Mouse (Mus musculus) midbrain, embryonic 13.5 days (tissue): ENCODE data around the gene Sec1. TPM values are rescaled to one million over a fixed set of nuclear protein-coding genes. Genes with fewer than 3 reads are reported as not detected.

ENCODE experiments used
- ATAC-seq: fragments of 200-750 bp; cut with Nextera tagmentation; 2 replicates; pipeline ENCODE4 v1.8.0; 2017; ENCODE audit warnings: mild to moderate bottlenecking, moderate TSS enrichment, moderate library complexity
- H3K27ac ChIP-seq: fragments of 300-500 bp; sonication (generic); 2 replicates; pipeline ENCODE4 v1.5.1; 2015; ENCODE audit warnings: inconsistent platforms, mild to moderate bottlenecking, moderate library complexity
- H3K27me3 ChIP-seq: fragments of 300-500 bp; sonication (generic); 2 replicates; pipeline ENCODE4 v1.6.1; 2015; ENCODE audit warnings: mild to moderate bottlenecking, inconsistent platforms
- H3K36me3 ChIP-seq: fragments of 300-500 bp; sonication (generic); 2 replicates; pipeline ENCODE4 v1.6.1; 2015; ENCODE audit warnings: mild to moderate bottlenecking, inconsistent platforms
- H3K4me1 ChIP-seq: fragments of 300-500 bp; sonication (generic); replicated peaks from 2 replicates; pipeline ENCODE4 v1.6.1; 2015; ENCODE audit warnings: inconsistent platforms
- H3K4me2 ChIP-seq: fragments of 300-500 bp; sonication (generic); replicated peaks from 2 replicates; pipeline ENCODE4 v1.6.1; 2015; ENCODE audit warnings: moderate library complexity, mild to moderate bottlenecking, inconsistent platforms
- H3K4me3 ChIP-seq: fragments of 300-500 bp; sonication (generic); replicated peaks from 2 replicates; pipeline ENCODE4 v1.5.1; 2015; ENCODE audit warnings: mild to moderate bottlenecking, inconsistent platforms
- H3K9ac ChIP-seq: fragments of 300-500 bp; sonication (generic); replicated peaks from 2 replicates; pipeline ENCODE4 v1.6.1; 2015; ENCODE audit warnings: mild to moderate bottlenecking, inconsistent platforms
- H3K9me3 ChIP-seq: fragments of 300-500 bp; sonication (generic); 2 replicates; pipeline ENCODE4 v1.6.1; 2016; ENCODE audit warnings: mild to moderate bottlenecking, inconsistent platforms
- WGBS: fragments of 180-500 bp; shearing (Covaris S2); methylation state at CpG from one replicate; pipeline ENCODE4 v1.1.7; 2015; 5-methylcytosine and 5-hydroxymethylcytosine counted together
- polyA plus RNA-seq: library from polyadenylated mRNA; unstranded; fragments of >200 nt; fragmentation: Nextera tagmentation; extraction: Ambion mirVana; gene quantifications from 2 replicates; pipeline ENCODE4 v1.2.1, GENCODE M21; 2015

Sec1 gene
- polyA plus RNA-seq, 1 experiment from 2014 or later: 0.31 TPM

DNA sequence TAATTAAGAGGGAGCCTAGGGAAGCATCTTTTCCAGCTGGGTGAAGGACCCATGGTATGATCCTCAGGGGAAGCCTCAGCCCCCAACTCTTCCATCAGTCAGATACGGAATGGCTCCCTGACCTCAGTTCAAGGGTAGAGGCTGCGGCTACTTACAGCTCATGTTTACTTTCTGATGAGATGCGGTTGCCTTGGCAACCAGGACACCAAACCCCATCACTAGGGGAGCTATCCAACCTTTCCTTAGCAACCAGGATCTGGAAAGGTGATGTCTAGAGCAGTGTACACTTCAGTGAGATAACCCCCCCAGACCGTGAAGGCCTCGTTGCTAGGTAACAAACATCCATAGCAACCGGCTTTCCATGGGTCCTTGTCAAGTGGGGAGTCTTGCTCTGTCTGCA, 14.8 kb upstream of the Sec1 start:
- Histone ChIP-seq H3K4me3 (no peak overlapping the region; the same call in 1 of the 2 replicates), H3K9me3 (no peaks in the 10 kb centered on the region), H3K27ac (peak overlapping the region; percentile 85), H3K9ac (no peak overlapping the region; the same call in 1 of the 2 replicates), H3K27me3 (no peaks in the 10 kb centered on the region), H3K4me2 (peak overlapping the region; percentile 98), H3K4me1 (peaks cover 70% of the 10 kb centered on the region), H3K36me3 (peaks cover 39% of the 10 kb centered on the region)
- WGBS: 27% methylated on average over 6 of the region's 6 CpGs
- ATAC-seq: peak; percentile 21

DNA sequence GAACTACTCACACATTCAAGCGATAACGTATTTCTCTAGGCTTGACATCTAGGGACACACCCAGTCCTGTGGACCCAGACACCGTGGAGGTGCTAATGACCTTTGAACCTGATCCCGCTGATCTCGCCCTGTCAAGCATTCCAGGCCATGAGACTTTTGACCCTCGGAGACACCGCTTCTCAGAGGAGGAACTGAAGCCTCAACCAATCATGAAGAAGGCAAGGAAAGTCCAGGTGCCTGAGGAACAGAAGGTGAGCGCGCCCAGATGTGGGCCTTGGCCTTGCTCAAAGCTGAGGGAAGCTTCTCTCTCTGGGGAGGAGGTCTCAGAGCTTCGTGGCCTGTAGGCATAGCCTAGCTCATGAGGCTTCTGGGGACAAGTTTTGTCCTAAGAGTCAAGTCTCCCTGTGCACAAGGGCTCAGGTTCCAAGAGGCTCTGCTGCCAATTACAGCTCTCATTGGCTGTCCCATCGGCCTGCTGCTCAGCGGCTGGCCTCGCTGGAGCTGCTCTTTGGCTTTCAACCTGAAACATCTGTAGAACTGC, 14.1 kb upstream of the Sec1 start:
- no peaks in the 10 kb centered on the region for H3K27me3 ChIP-seq
- peaks cover 74% of the 10 kb centered on the region for H3K4me1 ChIP-seq
- no peaks in the 10 kb centered on the region for H3K9me3 ChIP-seq
- ATAC-seq: no peak
- no peak overlapping the region for H3K9ac ChIP-seq
- peak overlapping the region; percentile 98 for H3K4me2 ChIP-seq
- H3K27ac ChIP-seq: peak overlapping the region; percentile 85
- 53% methylated on average over 13 of the region's 13 CpGs for WGBS
- peaks cover 36% of the 10 kb centered on the region for H3K36me3 ChIP-seq
- no peak overlapping the region for H3K4me3 ChIP-seq

DNA sequence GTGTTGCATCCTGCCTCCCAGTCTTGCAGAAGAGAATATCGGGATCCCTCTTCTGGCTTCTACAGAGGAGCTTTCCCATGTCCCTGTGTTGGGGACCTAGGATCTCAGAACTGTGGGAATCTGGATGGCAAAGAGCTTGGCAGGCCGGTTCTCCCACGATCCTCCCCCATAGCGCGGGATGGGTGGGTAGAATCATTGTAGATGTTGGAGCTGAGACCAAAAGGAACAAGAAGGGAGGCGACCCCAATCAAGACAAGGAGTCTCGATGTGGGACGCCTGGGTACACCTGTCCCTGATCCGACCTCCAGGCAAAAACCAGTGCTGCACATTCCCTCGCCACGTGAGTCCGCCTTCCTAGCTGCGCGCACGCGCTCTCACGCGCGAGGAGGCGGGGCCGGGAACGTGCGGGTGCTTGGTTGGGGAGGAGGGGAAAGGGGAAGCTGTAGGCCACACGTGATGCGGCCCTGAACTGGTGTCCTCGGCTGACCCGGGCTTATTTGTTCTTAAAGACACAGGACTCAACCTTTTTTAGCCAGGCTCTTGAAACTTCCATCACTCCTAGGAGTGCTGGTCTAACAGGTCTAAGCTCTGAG, 13.3 kb upstream of the Sec1 start:
- Histone ChIP-seq H3K27ac (peak overlapping the region; percentile 85), H3K36me3 (peaks cover 28% of the 10 kb centered on the region), H3K9me3 (no peaks in the 10 kb centered on the region), H3K4me2 (peak overlapping the region; percentile 98), H3K4me1 (peaks cover 79% of the 10 kb centered on the region), H3K9ac (peak overlapping the region; percentile 80), H3K27me3 (no peaks in the 10 kb centered on the region), H3K4me3 (peak overlapping the region; percentile 57)
- ATAC-seq: no peak
- under 1% methylated on average over 27 of the region's 27 CpGs for WGBS

DNA sequence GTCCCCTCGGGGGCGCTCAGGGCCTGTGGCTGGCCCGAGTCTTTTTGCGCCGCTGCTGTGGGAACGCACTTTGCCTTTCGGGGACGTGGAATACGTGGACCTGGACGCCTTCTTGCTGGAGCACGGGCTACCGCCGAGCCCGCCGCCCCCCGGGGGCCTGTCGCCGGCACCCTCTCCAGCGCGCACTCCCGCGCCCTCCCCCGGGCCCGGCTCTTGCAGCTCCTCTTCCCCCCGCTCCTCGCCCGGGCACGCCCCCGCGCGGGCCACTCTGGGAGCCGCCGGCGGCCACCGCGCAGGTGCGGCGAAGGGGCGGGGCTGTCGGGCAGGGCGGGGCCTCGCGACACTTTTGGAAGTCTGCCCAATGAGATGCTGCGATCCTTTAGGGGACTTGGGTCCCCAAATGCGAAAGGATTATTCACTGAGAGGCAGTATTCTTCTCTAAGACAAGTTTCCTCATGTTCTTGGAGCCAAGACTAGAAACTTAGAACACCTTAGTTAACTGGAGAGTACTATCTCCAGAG, 12.6 kb upstream of the Sec1 start:
- WGBS: under 1% methylated on average over 38 of the region's 45 CpGs
- peak overlapping the region; percentile 80 for H3K9ac ChIP-seq
- H3K36me3 ChIP-seq: peaks cover 21% of the 10 kb centered on the region
- no peaks in the 10 kb centered on the region for H3K27me3 ChIP-seq
- no peak for ATAC-seq
- peak overlapping the region; percentile 98 for H3K4me2 ChIP-seq
- H3K4me1 ChIP-seq: peaks cover 83% of the 10 kb centered on the region
- H3K27ac ChIP-seq: peak overlapping the region; percentile 85; the same call in 1 of the 2 replicates
- H3K4me3 ChIP-seq: peak overlapping the region; percentile 57
- no peaks in the 10 kb centered on the region for H3K9me3 ChIP-seq

DNA sequence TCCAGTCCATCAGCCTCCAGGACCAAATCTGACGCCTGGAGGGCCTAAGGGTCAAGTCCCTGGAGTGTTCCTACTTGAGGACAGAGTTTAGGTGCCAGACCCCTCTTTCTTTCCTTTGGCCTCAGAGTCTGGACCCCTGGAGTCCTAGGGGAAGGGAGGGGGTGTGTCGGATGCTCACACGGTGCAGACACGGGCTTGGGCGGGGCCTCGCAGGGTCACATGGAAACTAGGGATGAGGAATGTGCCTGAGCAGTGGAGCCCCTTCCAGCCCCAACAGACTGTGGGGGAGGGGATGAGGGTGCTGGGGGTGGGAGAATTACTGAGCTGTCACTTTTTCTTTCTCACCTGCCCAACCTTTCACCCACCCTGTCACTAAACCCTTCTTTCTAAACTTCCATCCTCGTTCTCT, 11.7 kb upstream of the Sec1 start:
- ATAC-seq: no peak
- Histone ChIP-seq H3K9ac (peak overlapping the region; percentile 80), H3K36me3 (peaks cover 12% of the 10 kb centered on the region), H3K27me3 (no peaks in the 10 kb centered on the region), H3K27ac (no peak overlapping the region), H3K4me1 (peaks cover 91% of the 10 kb centered on the region), H3K4me3 (peak overlapping the region; percentile 57), H3K9me3 (no peaks in the 10 kb centered on the region), H3K4me2 (peak overlapping the region; percentile 98)
- 0% methylated on average over 7 of the region's 7 CpGs for WGBS

DNA sequence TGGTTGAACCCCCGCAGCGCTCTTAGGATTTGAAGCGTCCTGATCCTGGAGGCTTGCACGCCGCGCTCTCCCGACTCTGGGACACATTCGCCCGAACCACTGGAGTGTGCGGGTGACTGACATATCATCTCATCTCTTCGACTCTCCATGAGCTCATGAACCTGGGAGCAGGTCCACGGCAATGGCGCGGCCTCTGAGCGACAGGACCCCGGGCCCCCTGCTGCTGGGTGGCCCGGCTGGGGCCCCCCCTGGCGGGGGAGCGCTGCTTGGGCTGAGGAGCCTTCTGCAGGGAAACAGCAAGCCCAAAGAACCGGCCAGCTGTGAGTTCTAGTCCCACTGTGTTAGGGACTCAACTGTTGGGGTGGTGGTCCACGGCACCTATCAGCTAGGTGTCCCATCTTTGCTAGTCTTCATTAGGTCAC, 11.3 kb upstream of the Sec1 start:
- Histone ChIP-seq H3K36me3 (peaks cover 8% of the 10 kb centered on the region), H3K4me2 (peak overlapping the region; percentile 98), H3K27ac (peak overlapping the region; percentile 70), H3K9ac (peak overlapping the region; percentile 58), H3K4me1 (peaks cover 90% of the 10 kb centered on the region), H3K27me3 (peaks cover under 1% of the 10 kb centered on the region; the same call in 1 of the 2 replicates), H3K4me3 (peak overlapping the region; percentile 57), H3K9me3 (no peaks in the 10 kb centered on the region)
- under 1% methylated on average over 21 of the region's 21 CpGs for WGBS
- ATAC-seq: no peak

DNA sequence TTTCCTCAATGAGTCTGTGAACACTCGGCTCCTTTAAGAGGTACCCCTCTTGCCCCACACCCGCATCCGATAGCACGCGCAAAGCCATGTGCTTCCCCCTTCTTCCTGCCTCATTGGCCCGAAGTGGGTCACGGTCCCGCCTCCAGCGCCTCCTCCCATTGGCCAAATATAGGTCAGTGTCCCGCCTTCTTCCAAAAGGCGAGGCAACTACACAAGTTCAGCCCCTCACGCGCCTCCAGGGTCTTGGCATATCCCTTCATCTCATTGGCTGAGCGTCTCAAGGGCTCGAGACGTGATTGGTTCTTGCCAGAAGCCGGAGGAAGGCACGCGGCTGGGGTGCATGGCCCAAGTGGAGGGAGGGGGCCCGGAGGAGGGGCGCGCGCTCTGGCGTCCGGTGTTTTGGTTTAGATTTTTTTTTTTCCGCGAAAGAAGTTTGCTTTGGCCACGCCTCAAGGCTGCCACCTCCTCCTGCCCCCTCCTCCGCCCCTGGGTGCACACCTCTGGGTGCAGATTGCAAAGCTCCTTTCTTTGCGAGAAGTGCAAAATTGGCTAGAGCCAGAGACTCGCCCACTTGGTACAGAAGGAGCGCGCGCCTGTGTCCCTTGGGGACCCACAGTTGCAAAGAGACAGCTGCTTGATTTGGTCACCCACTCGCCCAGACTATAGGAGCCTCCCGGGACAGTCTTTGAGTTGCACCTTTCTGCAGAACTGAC, 10.7 kb upstream of the Sec1 start, which contains the start of gene Dbp:
Gene Dbp, plus strand, starts transcription at position 359 of the 713 bp plus-strand sequence.
- Histone ChIP-seq H3K4me3 (peak within 1 kb of the TSS; percentile 57), H3K9me3 (no peaks in the 10 kb centered on the region), H3K36me3 (peaks cover 2% of the 10 kb centered on the region), H3K27me3 (peaks cover 6% of the 10 kb centered on the region; the same call in 1 of the 2 replicates), H3K4me2 (peak within 1 kb of the TSS; percentile 98), H3K4me1 (peaks cover 90% of the 10 kb centered on the region), H3K9ac (peak within 1 kb of the TSS; percentile 80), H3K27ac (peak within 1 kb of the TSS; percentile 93)
- ATAC-seq: peak; percentile 81
- WGBS: under 1% methylated on average over 36 of the region's 36 CpGs

DNA sequence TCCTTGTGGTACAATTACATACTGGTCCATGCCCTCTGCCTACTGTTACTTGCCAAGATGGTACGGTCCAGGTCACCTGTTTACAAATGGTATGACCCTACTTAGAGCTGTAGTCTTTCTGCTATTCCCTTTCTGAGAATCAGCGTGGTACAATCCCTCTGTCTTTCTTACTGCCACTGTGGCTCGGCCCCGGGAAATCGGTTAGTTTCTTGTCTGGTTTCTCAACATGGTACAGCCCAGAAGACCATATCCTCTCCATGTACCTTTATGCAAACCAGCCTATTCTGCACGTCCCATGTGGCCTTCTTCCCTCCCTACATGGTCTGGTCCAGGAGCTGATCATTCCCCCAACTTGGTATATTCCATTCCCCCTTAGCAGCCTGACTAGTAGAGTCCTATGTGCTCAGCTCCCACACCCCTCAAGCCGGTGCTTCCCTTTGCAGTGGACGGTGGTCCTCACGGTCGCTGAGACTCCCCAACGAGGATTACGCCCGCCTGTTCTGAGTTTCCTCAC, 9.9 kb upstream of the Sec1 start:
- under 1% methylated on average over 13 of the region's 13 CpGs for WGBS
- Histone ChIP-seq H3K36me3 (no peaks in the 10 kb centered on the region), H3K27ac (peak overlapping the region; percentile 93)

DNA sequence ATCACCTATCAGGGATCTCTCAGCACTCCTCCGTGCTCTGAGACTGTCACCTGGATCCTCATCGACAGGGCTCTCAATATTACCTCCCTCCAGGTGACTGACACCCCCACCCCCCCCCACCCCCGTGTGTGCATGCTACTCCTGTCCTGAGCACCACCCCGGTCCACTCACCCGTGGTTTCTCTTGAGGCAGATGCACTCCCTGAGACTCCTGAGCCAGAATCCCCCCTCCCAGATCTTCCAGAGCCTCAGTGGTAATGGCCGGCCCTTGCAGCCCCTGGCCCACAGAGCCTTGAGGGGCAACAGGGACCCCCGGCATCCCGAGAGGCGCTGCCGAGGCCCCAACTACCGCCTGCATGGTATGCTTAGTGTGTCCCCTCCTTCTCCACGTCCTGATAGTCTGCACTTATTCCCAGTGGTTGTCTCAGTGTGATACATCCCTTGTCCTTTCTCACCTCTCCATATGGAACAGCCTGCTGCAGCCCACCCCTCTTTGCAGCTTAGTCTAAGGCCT, 9.4 kb upstream of the Sec1 start:
- no peaks in the 10 kb centered on the region for H3K9me3 ChIP-seq
- peak overlapping the region; percentile 72 for H3K9ac ChIP-seq
- peak overlapping the region; percentile 57 for H3K4me3 ChIP-seq
- no peak for ATAC-seq
- H3K4me1 ChIP-seq: peaks cover 86% of the 10 kb centered on the region
- H3K36me3 ChIP-seq: no peaks in the 10 kb centered on the region
- 43% methylated on average over 12 of the region's 12 CpGs for WGBS
- H3K27ac ChIP-seq: peak overlapping the region; percentile 93
- peaks cover 19% of the 10 kb centered on the region for H3K27me3 ChIP-seq
- peak overlapping the region; percentile 98 for H3K4me2 ChIP-seq

More for the DNA sequence above, 9.9 kb upstream of the Sec1 start:
- Histone ChIP-seq H3K9ac (peak overlapping the region; percentile 72), H3K9me3 (no peaks in the 10 kb centered on the region), H3K27me3 (peaks cover 14% of the 10 kb centered on the region), H3K4me2 (peak overlapping the region; percentile 98), H3K4me1 (peaks cover 89% of the 10 kb centered on the region), H3K4me3 (peak overlapping the region; percentile 57)
- peak; percentile 64 for ATAC-seq

DNA sequence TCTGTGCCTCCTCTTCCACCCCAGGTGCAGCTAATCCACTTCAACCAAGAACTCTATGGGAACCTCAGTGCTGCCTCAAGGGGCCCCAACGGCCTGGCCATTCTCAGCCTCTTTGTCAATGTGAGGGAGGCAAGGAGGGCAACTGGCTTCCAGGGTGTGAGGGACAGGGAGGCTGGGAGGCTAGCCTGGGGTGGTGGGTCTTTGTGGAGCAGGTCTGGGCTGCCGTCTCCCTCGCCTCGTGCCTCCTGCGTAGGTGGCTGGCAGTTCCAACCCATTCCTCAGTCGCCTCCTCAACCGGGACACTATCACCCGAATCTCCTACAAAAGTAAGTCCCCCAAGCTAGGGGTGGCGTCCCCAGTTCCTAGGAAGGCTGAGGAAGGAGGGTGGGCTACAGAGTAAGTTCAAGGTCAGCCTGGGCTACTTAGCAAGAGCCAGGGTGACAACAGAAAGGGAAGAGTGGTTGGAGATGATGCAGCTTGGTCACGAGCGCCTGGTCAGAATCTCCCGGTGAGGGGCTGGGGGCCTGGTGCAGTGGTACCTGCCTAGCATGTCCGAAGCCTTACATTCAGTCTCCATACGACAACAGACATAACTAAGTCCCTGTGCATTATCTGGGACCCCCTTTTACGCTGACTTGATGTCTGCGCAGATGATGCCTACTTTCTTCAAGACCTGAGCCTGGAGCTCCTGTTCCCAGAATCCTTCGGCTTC, 8.8 kb upstream of the Sec1 start:
- Histone ChIP-seq H3K9ac (peak overlapping the region; percentile 72), H3K27me3 (peaks cover 25% of the 10 kb centered on the region), H3K27ac (peak overlapping the region; percentile 93), H3K4me2 (peak overlapping the region; percentile 98), H3K36me3 (no peaks in the 10 kb centered on the region), H3K4me1 (peaks cover 82% of the 10 kb centered on the region), H3K4me3 (peak overlapping the region; percentile 57), H3K9me3 (no peaks in the 10 kb centered on the region)
- 90% methylated on average over 17 of the region's 17 CpGs for WGBS
- no peak for ATAC-seq

DNA sequence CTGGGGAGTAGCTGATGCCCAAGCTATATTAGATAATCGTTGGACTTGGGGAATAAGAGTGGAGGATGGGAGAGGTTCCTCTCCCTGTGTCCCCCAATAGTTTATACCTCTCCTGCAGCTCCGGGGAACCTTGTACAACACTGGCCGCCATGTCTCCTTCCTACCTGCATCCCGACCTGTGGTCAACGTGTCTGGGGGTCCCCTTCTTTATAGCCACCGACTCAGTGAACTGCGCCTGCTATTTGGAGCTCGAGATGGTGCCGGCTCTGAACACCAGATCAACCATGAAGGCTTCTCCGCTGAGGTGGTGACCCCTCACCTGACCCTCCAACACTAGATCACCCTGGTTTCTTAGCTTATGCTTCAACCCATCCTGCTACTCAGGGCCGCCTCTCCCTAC, 8.1 kb upstream of the Sec1 start:
- Histone ChIP-seq H3K9me3 (no peaks in the 10 kb centered on the region), H3K9ac (peak overlapping the region; percentile 36; the same call in 1 of the 2 replicates), H3K4me1 (peaks cover 76% of the 10 kb centered on the region), H3K27ac (no peak overlapping the region), H3K4me2 (peak overlapping the region; percentile 98), H3K4me3 (no peak overlapping the region), H3K27me3 (peaks cover 28% of the 10 kb centered on the region), H3K36me3 (no peaks in the 10 kb centered on the region)
- WGBS: 94% methylated on average over 11 of the region's 11 CpGs
- ATAC-seq: no peak
